Mouse (Mus musculus): Measurements from ENCODE around the gene Helb. TPM values are rescaled to one million over a fixed set of nuclear protein-coding genes. Genes with fewer than 3 reads are reported as not detected.

The Helb gene
- polyA plus RNA-seq, 1 experiment from 2014 or later, result 6.8 TPM

DNA sequence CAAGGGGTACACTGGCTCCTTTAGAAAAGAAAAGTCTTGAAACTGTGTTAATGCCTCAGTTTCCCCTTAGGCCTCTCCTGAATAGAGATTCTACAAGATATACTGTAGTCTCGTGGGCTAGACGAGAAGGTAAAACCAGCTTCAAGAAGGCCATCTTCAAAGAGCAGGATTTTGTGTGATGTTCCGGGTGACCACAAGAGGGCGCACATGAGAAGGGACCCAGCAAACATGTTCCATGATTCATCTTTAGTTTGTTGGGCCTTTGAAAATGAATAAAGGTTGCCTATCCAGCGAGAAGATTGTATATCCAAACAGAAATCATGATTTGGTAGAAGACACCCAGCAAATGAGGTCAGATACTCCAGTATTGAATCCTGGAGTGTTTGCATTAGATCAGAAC is 48.4 kb downstream of the Helb start:
- Histone ChIP-seq H3K36me3 (replicated peaks) (no peaks in the 10 kb centered on the region), H3K4me1 (no peaks in the 10 kb centered on the region), H3K4me3 (no peak overlapping the region), H3K9me3 (no peaks in the 10 kb centered on the region), H3K27me3 (replicated peaks; ENCODE audit: low read depth, poor library complexity, severe bottlenecking) (no peaks in the 10 kb centered on the region), H3K27ac (replicated peaks) (no peak overlapping the region)
- 26% methylated on average over 5 of the region's 5 CpGs for WGBS
- DNase-seq (ENCODE audit: low spot score), result peak; percentile 70

DNA sequence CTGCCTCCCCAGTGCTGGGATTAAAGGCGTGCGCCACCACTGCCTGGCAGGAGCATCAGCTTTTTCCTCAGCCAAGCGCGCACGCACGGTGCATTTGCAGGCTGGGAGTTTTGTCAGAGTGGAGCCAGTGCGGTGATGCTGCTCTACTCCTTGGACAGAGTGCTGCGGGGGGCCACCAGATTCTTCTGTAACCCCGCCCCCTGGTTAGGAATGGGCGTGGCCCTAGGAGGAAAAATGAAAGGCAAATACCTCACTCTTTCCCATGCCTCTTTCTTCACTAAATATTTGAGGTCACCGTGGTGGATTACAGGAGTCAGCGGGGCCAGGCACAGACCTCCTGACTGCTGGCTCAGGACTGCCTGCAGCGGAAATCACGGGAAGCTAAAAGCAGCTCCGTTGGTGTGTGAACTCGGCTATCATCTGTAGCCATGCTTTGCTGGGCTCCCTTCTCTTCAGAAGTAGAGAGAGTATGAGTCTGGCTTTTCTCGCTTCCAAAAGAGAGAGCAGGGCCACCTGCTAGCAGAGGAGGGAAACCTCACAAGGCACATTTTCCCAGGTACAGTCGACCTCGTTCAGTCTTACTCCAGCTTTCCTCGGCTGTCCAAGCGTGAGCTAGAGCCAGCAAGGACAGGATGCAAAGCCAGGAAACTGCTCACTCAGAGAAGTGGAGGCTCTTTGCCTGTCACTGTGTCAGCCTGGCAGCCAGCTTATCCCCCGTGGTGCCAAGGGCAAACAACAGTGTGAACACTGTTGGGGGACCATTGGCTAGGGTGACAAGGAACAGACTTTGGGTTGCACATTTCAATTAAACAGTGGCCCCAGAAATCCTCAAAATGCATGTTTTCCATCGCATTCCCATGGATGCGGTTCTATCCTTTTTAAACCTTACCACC is 51.3 kb downstream of the Helb start:
- H3K9me3 ChIP-seq, result no peaks in the 10 kb centered on the region
- DNase-seq (ENCODE audit: low spot score), result no peak
- H3K4me3 ChIP-seq, result no peak overlapping the region
- H3K36me3 ChIP-seq (replicated peaks), result peaks cover 3% of the 10 kb centered on the region; the same call in 1 of the 2 replicates
- no peaks in the 10 kb centered on the region for H3K27me3 ChIP-seq (replicated peaks; ENCODE audit: low read depth, poor library complexity, severe bottlenecking)
- no peaks in the 10 kb centered on the region for H3K4me1 ChIP-seq
- no peak overlapping the region for H3K27ac ChIP-seq (replicated peaks)
- 79% methylated on average over 24 of the region's 24 CpGs for WGBS

GRCm38 (mm10) chr10:120060579-120061237 is 52.1 kb downstream of the Helb start:
- 90% methylated on average over 10 of the region's 10 CpGs for WGBS
- no peaks in the 10 kb centered on the region for H3K4me1 ChIP-seq
- H3K9me3 ChIP-seq, result no peaks in the 10 kb centered on the region
- peaks cover 3% of the 10 kb centered on the region for H3K36me3 ChIP-seq (replicated peaks)
- no peaks in the 10 kb centered on the region for H3K27me3 ChIP-seq (replicated peaks; ENCODE audit: low read depth, poor library complexity, severe bottlenecking)
- no peak overlapping the region for H3K4me3 ChIP-seq
- DNase-seq (ENCODE audit: low spot score), result no peak
- H3K27ac ChIP-seq (replicated peaks), result no peak overlapping the region

DNA sequence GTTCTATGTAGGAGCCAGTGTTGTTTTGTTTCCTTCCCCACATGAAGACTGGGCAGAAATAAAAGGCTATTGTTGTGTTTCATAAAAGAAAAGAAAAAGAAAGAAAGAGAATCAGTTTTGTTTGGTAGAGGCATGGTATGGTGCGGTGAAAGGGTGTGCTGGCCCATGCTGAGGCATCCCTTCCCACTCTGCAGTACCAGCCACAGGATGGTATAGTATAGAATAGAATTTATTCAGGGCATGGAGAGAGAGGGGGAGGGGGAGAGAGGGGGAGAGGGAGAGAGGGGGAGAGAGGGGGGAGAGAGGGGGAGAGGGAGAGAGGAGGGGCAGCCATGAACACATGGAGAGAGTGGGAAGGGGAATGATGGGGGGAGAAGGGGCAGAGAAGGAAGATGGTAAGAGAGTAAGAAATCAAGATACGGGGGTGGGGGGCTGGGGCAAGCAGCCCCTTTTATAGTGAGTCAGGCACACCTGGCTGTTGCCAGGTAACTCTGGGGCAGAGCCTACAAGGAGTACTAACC is 68.0 kb downstream of the Helb start:
- Histone ChIP-seq H3K27ac (replicated peaks) (no peak overlapping the region), H3K36me3 (replicated peaks) (0 out of 2 replicates have a peak, but pooled peaks cover 6% of the 10 kb centered on the region), H3K9me3 (no peaks in the 10 kb centered on the region), H3K27me3 (replicated peaks; ENCODE audit: low read depth, poor library complexity, severe bottlenecking) (no peaks in the 10 kb centered on the region), H3K4me3 (no peak overlapping the region), H3K4me1 (no peaks in the 10 kb centered on the region)
- 80% methylated on average over 2 of the region's 2 CpGs for WGBS
- DNase-seq (ENCODE audit: low spot score), result no peak

DNA sequence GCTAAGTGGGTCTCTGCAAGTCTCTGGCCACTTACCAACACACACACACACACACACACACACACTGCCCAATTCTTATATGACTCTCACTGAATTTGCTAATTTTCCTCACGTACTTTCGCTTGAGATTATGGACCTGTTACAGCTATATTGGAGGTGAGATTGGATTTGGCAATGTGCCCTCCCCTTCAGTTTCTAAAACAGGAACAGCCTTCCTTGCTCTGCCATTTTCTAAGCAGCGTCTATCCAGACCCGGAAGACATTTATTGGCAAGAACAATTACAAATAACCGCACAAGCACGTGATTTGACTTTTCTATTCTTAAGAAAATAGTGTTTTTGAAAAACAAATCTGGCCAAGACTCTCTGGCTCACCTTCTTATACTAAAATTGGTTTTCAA is 68.5 kb downstream of the Helb start:
- no peak overlapping the region for H3K4me3 ChIP-seq
- no peak for DNase-seq (ENCODE audit: low spot score)
- H3K36me3 ChIP-seq (replicated peaks), result 0 out of 2 replicates have a peak, but pooled peaks cover under 1% of the 10 kb centered on the region
- 89% methylated on average over 6 of the region's 6 CpGs for WGBS
- H3K4me1 ChIP-seq, result no peaks in the 10 kb centered on the region
- H3K9me3 ChIP-seq, result no peaks in the 10 kb centered on the region
- no peak overlapping the region for H3K27ac ChIP-seq (replicated peaks)
- H3K27me3 ChIP-seq (replicated peaks; ENCODE audit: low read depth, poor library complexity, severe bottlenecking), result no peaks in the 10 kb centered on the region

DNA sequence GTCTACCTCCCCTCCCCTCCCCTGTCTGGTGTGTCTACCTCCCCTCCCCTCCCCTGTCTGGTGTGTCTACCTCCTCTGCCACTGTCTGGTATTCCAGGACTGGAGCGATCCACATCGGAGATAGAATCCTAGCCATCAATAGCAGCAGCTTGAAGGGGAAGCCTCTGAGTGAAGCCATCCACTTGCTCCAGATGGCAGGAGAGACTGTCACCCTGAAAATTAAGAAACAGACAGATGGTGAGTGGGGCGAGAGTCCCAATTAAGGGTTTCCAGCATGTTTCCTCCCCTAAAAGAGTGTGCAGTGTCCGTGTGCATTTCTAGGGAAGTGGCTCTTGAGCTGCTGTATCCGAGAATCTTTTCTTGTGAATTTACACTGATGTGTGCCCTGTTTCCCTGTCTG is 74.6 kb downstream of the Helb start:
- Histone ChIP-seq H3K9me3 (no peaks in the 10 kb centered on the region), H3K36me3 (replicated peaks) (no peaks in the 10 kb centered on the region; the same call in 1 of the 2 replicates), H3K27me3 (replicated peaks; ENCODE audit: low read depth, poor library complexity, severe bottlenecking) (no peaks in the 10 kb centered on the region), H3K4me1 (0 out of 2 replicates have a peak, but pooled peaks cover 9% of the 10 kb centered on the region), H3K27ac (replicated peaks) (no peak overlapping the region), H3K4me3 (no peak overlapping the region)
- 92% methylated on average over 5 of the region's 5 CpGs for WGBS
- DNase-seq (ENCODE audit: low spot score), result no peak

GRCm38 (mm10) chr10:120035824-120036223 is 77.0 kb downstream of the Helb start:
- Histone ChIP-seq H3K27me3 (replicated peaks; ENCODE audit: low read depth, poor library complexity, severe bottlenecking) (no peaks in the 10 kb centered on the region), H3K4me3 (no peak overlapping the region), H3K36me3 (replicated peaks) (no peaks in the 10 kb centered on the region; the same call in 1 of the 2 replicates), H3K9me3 (no peaks in the 10 kb centered on the region), H3K27ac (replicated peaks) (no peak overlapping the region), H3K4me1 (0 out of 2 replicates have a peak, but pooled peaks cover 9% of the 10 kb centered on the region)
- no peak for DNase-seq (ENCODE audit: low spot score)
- WGBS, result 70% methylated on average over 6 of the region's 6 CpGs

- no peaks in the 10 kb centered on the region; the same call in 1 of the 2 replicates for H3K36me3 ChIP-seq (replicated peaks)
- H3K27me3 ChIP-seq (replicated peaks; ENCODE audit: low read depth, poor library complexity, severe bottlenecking), result no peaks in the 10 kb centered on the region
- H3K27ac ChIP-seq (replicated peaks), result no peak overlapping the region
- H3K9me3 ChIP-seq, result no peaks in the 10 kb centered on the region
- 0 out of 2 replicates have a peak, but pooled peaks cover 9% of the 10 kb centered on the region for H3K4me1 ChIP-seq
- H3K4me3 ChIP-seq, result no peak overlapping the region
- WGBS, result 58% methylated on average over 15 of the region's 15 CpGs
- no peak for DNase-seq (ENCODE audit: low spot score)
Measured at GRCm38 (mm10) chr10:120035211-120035733, 77.5 kb downstream of the Helb start.

- Histone ChIP-seq H3K27ac (replicated peaks) (no peak overlapping the region), H3K4me1 (0 out of 2 replicates have a peak, but pooled peaks cover 9% of the 10 kb centered on the region), H3K4me3 (no peak overlapping the region), H3K9me3 (no peaks in the 10 kb centered on the region), H3K36me3 (replicated peaks) (no peaks in the 10 kb centered on the region; the same call in 1 of the 2 replicates), H3K27me3 (replicated peaks; ENCODE audit: low read depth, poor library complexity, severe bottlenecking) (no peaks in the 10 kb centered on the region)
- WGBS, result 87% methylated on average over 9 of the region's 9 CpGs
- no peak for DNase-seq (ENCODE audit: low spot score)
Measured at GRCm38 (mm10) chr10:120033866-120034265, 78.9 kb downstream of the Helb start.

Other genes starting within 250 kb of the Helb start
- 82.2 and 82.4 TPM in 2 replicates for gene Tmbim4, start 88.6 kb upstream of the Helb start, polyA plus RNA-seq (2016; fragmentation: Nextera tagmentation; extraction: Ambion mirVana)
- gene Irak3, start 89.1 kb upstream of the Helb start, polyA plus RNA-seq (2016; fragmentation: Nextera tagmentation; extraction: Ambion mirVana), result 0.72 and 0.96 TPM in 2 replicates
- gene Llph, start 114.1 kb upstream of the Helb start, polyA plus RNA-seq (2016; fragmentation: Nextera tagmentation; extraction: Ambion mirVana), result 68.1 and 70.4 TPM in 2 replicates